Mouse (Mus musculus) stomach, embryonic 15.5 days (tissue): ENCODE data around the gene Napb. TPM values are rescaled to one million over a fixed set of nuclear protein-coding genes. Genes with fewer than 3 reads are reported as not detected.

ENCODE experiments used
- ATAC-seq: fragments of 200-750 bp; cut with Nextera tagmentation; 2 replicates; pipeline ENCODE4 v1.8.0; 2017; ENCODE audit warnings: low read depth, moderate number of reproducible peaks, moderate TSS enrichment; ENCODE audit not compliant: insufficient read depth, low FRiP score
- H3K27ac ChIP-seq: fragments of 300-500 bp; sonication (generic); 2 replicates; pipeline ENCODE4 v1.5.1; 2015; ENCODE audit warnings: mild to moderate bottlenecking, inconsistent platforms
- H3K27me3 ChIP-seq: fragments of 300-500 bp; sonication (generic); replicated peaks from 2 replicates; pipeline ENCODE4 v1.6.1; 2015; ENCODE audit warnings: inconsistent platforms
- H3K36me3 ChIP-seq: fragments of 300-500 bp; sonication (generic); 2 replicates; pipeline ENCODE4 v1.6.1; 2015; ENCODE audit warnings: inconsistent platforms
- H3K4me1 ChIP-seq: fragments of 300-500 bp; sonication (generic); 2 replicates; pipeline ENCODE4 v1.6.1; 2015; ENCODE audit warnings: inconsistent platforms
- H3K4me2 ChIP-seq: fragments of 300-500 bp; sonication (generic); 2 replicates; pipeline ENCODE4 v1.6.1; 2015; ENCODE audit warnings: mild to moderate bottlenecking, inconsistent platforms
- H3K4me3 ChIP-seq: fragments of 300-500 bp; sonication (generic); replicated peaks from 2 replicates; pipeline ENCODE4 v1.5.1; 2015; ENCODE audit warnings: inconsistent platforms
- H3K9ac ChIP-seq: fragments of 300-500 bp; sonication (generic); 2 replicates; pipeline ENCODE4 v1.6.1; 2015; ENCODE audit warnings: inconsistent platforms
- H3K9me3 ChIP-seq: fragments of 300-500 bp; sonication (generic); 2 replicates; pipeline ENCODE4 v1.6.1; 2016; ENCODE audit warnings: inconsistent platforms
- WGBS: fragments of 180-500 bp; shearing (Covaris S2); methylation state at CpG from one replicate; pipeline ENCODE4 v1.1.7; 2015; 5-methylcytosine and 5-hydroxymethylcytosine counted together
- polyA plus RNA-seq: library from polyadenylated mRNA; unstranded; fragments of >200 nt; fragmentation: Nextera tagmentation; extraction: Ambion mirVana; gene quantifications from 2 replicates; pipeline ENCODE4 v1.2.1, GENCODE M21; 2015

Napb gene
- polyA plus RNA-seq, 1 experiment from 2014 or later, result 4.5 TPM

DNA sequence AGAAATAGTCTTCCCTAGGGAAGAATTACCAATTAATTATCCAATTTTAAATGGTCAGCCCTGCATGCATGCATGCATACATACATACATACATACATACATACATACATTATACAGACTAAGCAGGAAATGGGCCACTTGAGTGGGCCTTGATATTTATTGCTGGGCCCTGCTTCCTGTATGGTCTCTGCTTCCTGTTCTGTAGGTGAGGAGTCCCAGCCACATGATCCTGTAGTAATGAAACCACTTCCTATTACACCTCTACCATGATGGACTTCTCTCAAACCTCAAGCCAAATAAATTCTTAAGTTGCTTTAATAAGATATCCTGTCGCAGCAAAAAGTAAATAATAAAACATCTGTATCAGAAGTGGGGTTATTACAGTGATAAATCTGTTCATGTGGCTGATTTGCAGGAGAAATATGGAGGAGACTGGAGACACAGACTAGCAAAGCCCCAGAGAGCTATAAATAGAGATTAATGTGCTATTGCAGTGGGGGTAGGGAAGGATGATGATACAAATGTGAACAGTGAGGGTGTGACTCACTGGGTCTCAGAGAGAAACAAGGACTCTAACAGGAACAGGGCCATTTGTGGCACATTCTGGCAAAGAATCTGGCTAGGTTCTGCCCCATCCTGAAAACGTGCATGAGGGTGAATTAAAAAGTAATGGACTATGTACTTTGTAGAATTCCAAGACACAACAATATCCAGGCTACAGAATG lies 12.8 kb downstream of the Napb start:
- Histone ChIP-seq H3K27me3 (no peaks in the 10 kb centered on the region), H3K4me3 (no peak overlapping the region), H3K4me1 (no peaks in the 10 kb centered on the region), H3K9ac (no peak overlapping the region), H3K4me2 (no peak overlapping the region), H3K36me3 (no peaks in the 10 kb centered on the region), H3K27ac (no peak overlapping the region), H3K9me3 (no peaks in the 10 kb centered on the region)
- 52% methylated on average over 2 of the region's 2 CpGs for WGBS
- ATAC-seq, result no peak

GRCm38 (mm10) chr2:148717072-148717471 lies 15.2 kb downstream of the Napb start:
- ATAC-seq, result no peak

DNA sequence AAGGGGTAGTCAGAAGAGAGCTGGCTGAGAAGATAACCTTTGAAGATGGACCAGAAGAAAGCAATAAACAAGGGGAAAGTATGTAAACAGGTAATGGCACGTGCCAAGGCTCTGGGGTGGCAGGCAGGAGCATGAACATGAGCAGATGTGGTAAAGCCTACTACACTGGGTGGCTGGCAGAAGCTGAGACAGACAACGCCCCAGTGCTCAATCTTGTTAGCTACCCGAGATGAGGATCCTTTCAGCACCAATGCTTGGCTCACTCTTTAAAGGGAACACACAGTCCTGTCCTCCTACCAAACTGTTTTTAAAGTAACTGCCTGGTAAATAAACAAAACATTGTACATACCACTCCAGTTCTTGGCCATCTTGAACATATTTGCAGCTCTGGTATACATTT lies 19.9 kb downstream of the Napb start:
- H3K27ac ChIP-seq, result no peak overlapping the region
- no peak overlapping the region for H3K9ac ChIP-seq
- 84% methylated on average over 3 of the region's 3 CpGs for WGBS
- H3K9me3 ChIP-seq, result no peaks in the 10 kb centered on the region
- H3K4me2 ChIP-seq, result no peak overlapping the region
- H3K4me3 ChIP-seq, result no peak overlapping the region
- H3K36me3 ChIP-seq, result no peaks in the 10 kb centered on the region
- no peak for ATAC-seq
- no peaks in the 10 kb centered on the region for H3K27me3 ChIP-seq
- H3K4me1 ChIP-seq, result no peaks in the 10 kb centered on the region

More at GRCm38 (mm10) chr2:148717072-148717471, 15.2 kb downstream of the Napb start:
- no peak overlapping the region for H3K4me2 ChIP-seq
- H3K4me1 ChIP-seq, result no peaks in the 10 kb centered on the region
- no peaks in the 10 kb centered on the region for H3K27me3 ChIP-seq
- H3K4me3 ChIP-seq, result no peak overlapping the region
- no peaks in the 10 kb centered on the region for H3K9me3 ChIP-seq
- no peak overlapping the region for H3K9ac ChIP-seq
- no peak overlapping the region for H3K27ac ChIP-seq
- WGBS, result 63% methylated on average over 2 of the region's 2 CpGs
- H3K36me3 ChIP-seq, result no peaks in the 10 kb centered on the region

DNA sequence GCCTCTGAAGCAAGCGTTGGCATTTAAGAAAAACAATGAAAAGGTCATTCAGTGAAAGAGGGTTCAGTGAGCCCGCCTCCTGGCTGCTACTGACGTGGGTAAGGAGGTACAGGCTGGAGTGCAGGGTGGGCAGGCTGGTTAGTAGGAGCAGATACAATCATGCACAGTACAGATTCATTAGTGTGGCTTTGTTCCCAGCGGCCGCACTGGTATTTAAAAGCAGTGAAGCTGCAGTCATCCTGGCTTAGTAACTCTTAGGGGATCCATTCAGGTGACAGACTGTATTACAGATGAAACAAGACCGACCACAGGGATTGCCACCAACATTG lies 25.1 kb downstream of the Napb start:
- no peaks in the 10 kb centered on the region for H3K36me3 ChIP-seq
- no peak for ATAC-seq
- no peak overlapping the region for H3K9ac ChIP-seq
- no peaks in the 10 kb centered on the region for H3K9me3 ChIP-seq
- WGBS, result 77% methylated on average over 6 of the region's 6 CpGs
- H3K4me3 ChIP-seq, result no peak overlapping the region
- H3K27ac ChIP-seq, result no peak overlapping the region
- no peaks in the 10 kb centered on the region for H3K27me3 ChIP-seq
- H3K4me1 ChIP-seq, result no peaks in the 10 kb centered on the region
- no peak overlapping the region for H3K4me2 ChIP-seq

DNA sequence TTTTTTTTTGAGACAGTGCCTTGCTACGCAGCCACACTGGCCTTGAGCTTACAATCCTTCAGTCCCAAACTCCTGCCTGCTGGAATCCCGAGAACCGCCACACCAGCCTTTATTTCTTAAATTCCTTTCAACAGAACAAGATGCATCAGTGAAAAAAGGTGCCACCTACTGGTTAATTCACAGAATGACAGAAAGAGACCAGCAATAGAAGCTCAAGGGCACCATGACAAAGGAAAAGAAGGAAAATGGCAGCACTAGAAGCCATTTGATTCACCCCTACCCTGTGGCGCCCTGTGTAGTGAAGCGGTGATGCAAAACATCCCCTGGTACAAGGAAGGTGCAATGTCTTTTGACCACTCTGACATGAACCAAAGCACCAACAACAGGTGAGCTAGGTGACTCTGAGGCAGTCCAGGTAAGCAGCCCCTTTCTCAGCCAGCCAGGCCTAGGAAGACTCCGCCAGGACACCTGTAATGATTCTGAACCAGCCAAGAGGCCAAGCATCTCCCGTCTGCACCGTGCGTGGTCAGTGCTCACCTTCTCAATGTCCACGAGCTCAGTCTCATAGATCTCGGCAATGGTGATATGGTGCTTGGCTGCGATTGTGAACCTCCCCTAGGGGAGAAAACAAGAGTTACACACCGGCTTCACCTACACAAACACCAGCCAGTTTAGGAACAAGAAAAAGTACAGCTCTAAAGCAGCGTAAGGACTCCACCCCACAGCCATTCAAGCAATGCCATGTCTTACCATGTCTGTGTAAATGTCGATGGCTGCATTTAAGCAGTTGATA lies 25.7 kb downstream of the Napb start:
- Histone ChIP-seq H3K9me3 (no peaks in the 10 kb centered on the region), H3K4me3 (no peak overlapping the region), H3K27ac (no peak overlapping the region), H3K9ac (no peak overlapping the region), H3K4me1 (no peaks in the 10 kb centered on the region), H3K27me3 (no peaks in the 10 kb centered on the region), H3K36me3 (no peaks in the 10 kb centered on the region), H3K4me2 (no peak overlapping the region)
- no peak for ATAC-seq
- WGBS, result 81% methylated on average over 15 of the region's 15 CpGs

GRCm38 (mm10) chr2:148698571-148698970 lies 33.7 kb downstream of the Napb start:
- no peak for ATAC-seq
- no peak overlapping the region for H3K4me3 ChIP-seq
- 83% methylated on average over 5 of the region's 5 CpGs for WGBS
- peaks cover 9% of the 10 kb centered on the region; the same call in 1 of the 2 replicates for H3K36me3 ChIP-seq
- H3K4me2 ChIP-seq, result no peak overlapping the region
- no peak overlapping the region for H3K9ac ChIP-seq
- no peaks in the 10 kb centered on the region for H3K9me3 ChIP-seq
- no peaks in the 10 kb centered on the region for H3K4me1 ChIP-seq
- H3K27me3 ChIP-seq, result no peaks in the 10 kb centered on the region
- no peak overlapping the region for H3K27ac ChIP-seq

DNA sequence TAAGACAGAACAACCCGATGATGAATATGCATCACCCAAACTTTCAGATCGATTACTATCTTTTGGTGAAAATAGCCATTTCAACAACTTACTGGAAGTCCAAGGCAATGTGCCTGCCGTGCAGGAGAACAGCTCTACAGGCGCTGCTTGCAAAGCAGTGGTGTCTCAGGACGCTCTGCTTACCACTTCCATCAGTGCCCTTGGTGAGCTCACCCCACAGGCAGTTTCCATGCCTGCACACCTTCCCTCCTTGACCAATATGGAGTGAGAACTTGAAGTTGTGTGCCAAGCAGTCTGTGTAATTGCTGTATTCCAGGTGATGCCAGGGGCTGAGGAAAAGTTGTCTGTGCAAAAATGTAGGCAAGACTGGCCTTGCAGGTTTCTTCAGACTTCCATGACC lies 41.5 kb downstream of the Napb start:
- Histone ChIP-seq H3K27me3 (no peaks in the 10 kb centered on the region), H3K4me3 (no peak overlapping the region), H3K36me3 (peaks cover 32% of the 10 kb centered on the region), H3K9ac (no peak overlapping the region), H3K27ac (no peak overlapping the region), H3K4me1 (no peaks in the 10 kb centered on the region), H3K9me3 (no peaks in the 10 kb centered on the region), H3K4me2 (no peak overlapping the region)
- ATAC-seq, result no peak
- WGBS, result 91% methylated on average over 5 of the region's 5 CpGs

DNA sequence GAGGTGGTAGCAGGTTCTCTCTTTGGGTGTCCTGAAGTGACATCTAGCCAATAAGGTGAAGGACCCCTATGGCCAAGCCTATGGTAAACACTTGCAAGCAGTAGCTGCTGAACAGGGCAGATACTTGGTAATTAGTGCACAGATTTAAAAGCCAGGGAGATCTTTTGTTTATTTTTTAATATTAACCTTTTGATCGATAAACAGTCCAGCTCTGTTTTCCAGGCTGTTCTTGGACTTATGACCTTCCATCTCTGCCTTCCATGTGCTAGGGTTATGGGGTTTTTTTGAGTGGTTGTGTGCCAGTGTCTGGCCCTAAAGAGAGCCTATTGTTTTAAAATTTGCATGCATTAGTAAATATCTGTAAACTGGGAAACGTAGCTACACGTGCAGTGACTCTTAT lies 42.0 kb downstream of the Napb start:
- Histone ChIP-seq H3K4me2 (no peak overlapping the region), H3K27ac (no peak overlapping the region), H3K9ac (no peak overlapping the region), H3K4me3 (no peak overlapping the region), H3K36me3 (peaks cover 32% of the 10 kb centered on the region), H3K27me3 (no peaks in the 10 kb centered on the region), H3K4me1 (no peaks in the 10 kb centered on the region), H3K9me3 (no peaks in the 10 kb centered on the region)
- 94% methylated on average over 3 of the region's 3 CpGs for WGBS
- ATAC-seq, result no peak

DNA sequence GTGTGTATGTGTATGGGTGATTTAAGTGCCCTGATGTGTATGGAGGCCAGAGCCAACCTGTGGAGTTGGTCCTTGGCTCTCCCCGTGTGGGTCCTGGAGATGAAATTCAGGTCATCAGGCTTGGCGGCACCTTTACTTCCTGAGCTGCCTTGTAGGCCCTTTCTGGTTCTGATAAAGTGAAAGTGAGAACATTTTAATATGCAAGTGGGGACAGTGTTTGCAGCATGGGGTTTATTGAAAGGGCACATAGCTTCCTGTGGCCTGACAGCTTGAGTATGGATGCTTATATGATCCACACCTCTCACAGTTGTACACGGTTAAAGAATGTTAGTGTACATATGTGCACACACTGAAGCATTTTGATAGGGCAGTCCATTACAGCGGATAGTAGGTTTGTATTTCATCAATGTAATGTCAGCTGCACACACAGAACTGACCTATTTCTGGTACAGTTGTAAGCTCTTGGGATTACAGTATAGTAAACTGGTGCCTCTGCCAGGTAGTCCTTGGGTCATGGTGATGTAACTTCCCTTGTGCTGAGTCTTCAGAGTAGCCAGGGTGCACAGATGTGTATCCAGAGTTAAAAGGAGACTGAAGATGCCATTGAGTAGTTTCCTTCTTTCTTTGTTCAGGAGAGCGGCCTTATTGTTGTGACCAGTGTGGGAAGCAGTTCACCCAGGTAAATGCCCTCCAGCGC lies 42.7 kb downstream of the Napb start:
- Histone ChIP-seq H3K4me2 (no peak overlapping the region), H3K4me1 (no peaks in the 10 kb centered on the region), H3K36me3 (peaks cover 38% of the 10 kb centered on the region), H3K4me3 (no peak overlapping the region), H3K9me3 (no peaks in the 10 kb centered on the region), H3K9ac (no peak overlapping the region), H3K27ac (no peak overlapping the region), H3K27me3 (no peaks in the 10 kb centered on the region)
- WGBS, result 90% methylated on average over 6 of the region's 6 CpGs
- no peak for ATAC-seq

GRCm38 (mm10) chr2:148687971-148688370 lies 44.3 kb downstream of the Napb start:
- H3K4me3 ChIP-seq, result no peak overlapping the region
- no peak overlapping the region for H3K4me2 ChIP-seq
- no peak overlapping the region for H3K27ac ChIP-seq
- ATAC-seq, result no peak
- H3K27me3 ChIP-seq, result no peaks in the 10 kb centered on the region
- WGBS, result 95% methylated on average over 5 of the region's 5 CpGs
- H3K9me3 ChIP-seq, result no peaks in the 10 kb centered on the region
- no peak overlapping the region for H3K9ac ChIP-seq
- H3K36me3 ChIP-seq, result peaks cover 48% of the 10 kb centered on the region
- no peaks in the 10 kb centered on the region for H3K4me1 ChIP-seq

- Histone ChIP-seq H3K27ac (no peak overlapping the region), H3K9ac (no peak overlapping the region), H3K4me1 (peaks cover 5% of the 10 kb centered on the region; the same call in 1 of the 2 replicates), H3K9me3 (no peaks in the 10 kb centered on the region), H3K4me3 (no peak overlapping the region), H3K36me3 (peaks cover 48% of the 10 kb centered on the region), H3K27me3 (no peaks in the 10 kb centered on the region), H3K4me2 (no peak overlapping the region)
- no peak for ATAC-seq
- 74% methylated on average over 1 of the region's 1 CpGs for WGBS
Measured at GRCm38 (mm10) chr2:148686862-148687261, 45.4 kb downstream of the Napb start.

- ATAC-seq, result no peak
- Histone ChIP-seq H3K9me3 (no peaks in the 10 kb centered on the region), H3K4me1 (peaks cover 8% of the 10 kb centered on the region), H3K27me3 (no peaks in the 10 kb centered on the region), H3K27ac (no peak overlapping the region), H3K9ac (no peak overlapping the region), H3K36me3 (peaks cover 42% of the 10 kb centered on the region), H3K4me3 (no peak overlapping the region), H3K4me2 (no peak overlapping the region)
- WGBS, result 89% methylated on average over 3 of the region's 3 CpGs
Measured at GRCm38 (mm10) chr2:148685709-148686108, 46.6 kb downstream of the Napb start.
